Mouse (Mus musculus): ENCODE measurements around the gene Dph3. TPM values are rescaled to one million over a fixed set of nuclear protein-coding genes. Genes with fewer than 3 reads are reported as not detected.
"Not testable (repeated sequence)": the region's sequence is repeated elsewhere in the genome, so short reads cannot be mapped to it uniquely, and the experiment has no call there.

The Dph3 gene
- total RNA-seq (2022) = 10 to 100 TPM; 33.7 to 42.6 (median 36.0) TPM

GRCm38 (mm10) chr14:32085486-32086201 lies at the start of gene Dph3:
Dph3 (minus strand) TSS chr14:32085729.
- DNase-seq (ENCODE audit: low spot score in 2 of 2) = peak; percentile 98 to 100

GRCm38 (mm10) chr14:32134293-32134692 lies 48.8 kb upstream of the Dph3 start:
- no peak for DNase-seq (ENCODE audit: low spot score in 2 of 2)

GRCm38 (mm10) chr14:32131836-32132235 lies 46.3 kb upstream of the Dph3 start:
- DNase-seq (ENCODE audit: low spot score in 2 of 2) = no peak

- no peak for DNase-seq (ENCODE audit: low spot score in 2 of 2)
Measured at GRCm38 (mm10) chr14:32128409-32128808, 42.9 kb upstream of the Dph3 start.

GRCm38 (mm10) chr14:32125256-32125655 lies 39.7 kb upstream of the Dph3 start:
- not testable (repeated sequence) for DNase-seq (ENCODE audit: low spot score in 2 of 2)

GRCm38 (mm10) chr14:32124261-32124660 lies 38.7 kb upstream of the Dph3 start:
- no peak for DNase-seq (ENCODE audit: low spot score in 2 of 2)

- no peak for DNase-seq (ENCODE audit: low spot score in 2 of 2)
Measured at GRCm38 (mm10) chr14:32121920-32122315, 36.4 kb upstream of the Dph3 start.

GRCm38 (mm10) chr14:32120940-32121919 lies 35.7 kb upstream of the Dph3 start:
- DNase-seq (ENCODE audit: low spot score in 2 of 2) = no peak

GRCm38 (mm10) chr14:32112124-32112523 lies 26.6 kb upstream of the Dph3 start:
- not testable (repeated sequence) for DNase-seq (ENCODE audit: low spot score in 2 of 2)

- no peak for DNase-seq (ENCODE audit: low spot score in 2 of 2)
Measured at GRCm38 (mm10) chr14:32106911-32107310, 21.4 kb upstream of the Dph3 start.

GRCm38 (mm10) chr14:32105663-32106062 lies 20.1 kb upstream of the Dph3 start:
- no peak for DNase-seq (ENCODE audit: low spot score in 2 of 2)

- DNase-seq (ENCODE audit: low spot score in 2 of 2) = peak in 1 of 2 experiments; percentile 26
Measured at GRCm38 (mm10) chr14:32103556-32103955, 18.0 kb upstream of the Dph3 start.

GRCm38 (mm10) chr14:32098951-32099350 lies 13.4 kb upstream of the Dph3 start:
- DNase-seq (ENCODE audit: low spot score in 2 of 2) = no peak

- DNase-seq (ENCODE audit: low spot score in 2 of 2) = no peak
Measured at GRCm38 (mm10) chr14:32097691-32098090, 12.2 kb upstream of the Dph3 start.

- DNase-seq (ENCODE audit: low spot score in 2 of 2) = no peak
Measured at GRCm38 (mm10) chr14:32096740-32097139, 11.2 kb upstream of the Dph3 start.

GRCm38 (mm10) chr14:32095646-32096045 lies 10.1 kb upstream of the Dph3 start:
- DNase-seq (ENCODE audit: low spot score in 2 of 2) = no peak

- no peak for DNase-seq (ENCODE audit: low spot score in 2 of 2)
Measured at GRCm38 (mm10) chr14:32093500-32094117, 8.1 kb upstream of the Dph3 start.

GRCm38 (mm10) chr14:32093018-32093417 lies 7.5 kb upstream of the Dph3 start:
- DNase-seq (ENCODE audit: low spot score in 2 of 2) = no peak

- DNase-seq (ENCODE audit: low spot score in 2 of 2) = no peak
Measured at GRCm38 (mm10) chr14:32091704-32092103, 6.2 kb upstream of the Dph3 start.

- DNase-seq (ENCODE audit: low spot score in 2 of 2) = no peak
Measured at GRCm38 (mm10) chr14:32091124-32091523, 5.6 kb upstream of the Dph3 start.

- DNase-seq (ENCODE audit: low spot score in 2 of 2) = not testable (repeated sequence)
Measured at GRCm38 (mm10) chr14:32087584-32088248, 2.2 kb upstream of the Dph3 start.

Measured in layer of hippocampus, adult 8-10 months (tissue).